Mouse (Mus musculus) CD4-positive, CD25-positive, alpha-beta regulatory T cell, adult 4 months (primary cell): ENCODE results near the gene A930004D18Rik. TPM values are rescaled to one million over a fixed set of nuclear protein-coding genes. Genes with fewer than 3 reads are reported as not detected.

Experiments
- ATAC-seq: one replicate; pipeline ENCODE4 v1.8.0; 2017
- polyA plus RNA-seq, 2 experiments: library from polyadenylated mRNA; unstranded; fragments of 100-300 nt; shearing (Covaris generic); gene quantifications; one replicate each; pipeline ENCODE4 v1.2.1; 2017

A930004D18Rik gene
- polyA plus RNA-seq, 2 experiments from 2014 or later, result 2.0 to 2.1 TPM

- no peak for ATAC-seq
Measured at GRCm38 (mm10) chr2:18034371-18035250, 2.9 kb downstream of the A930004D18Rik start.

DNA sequence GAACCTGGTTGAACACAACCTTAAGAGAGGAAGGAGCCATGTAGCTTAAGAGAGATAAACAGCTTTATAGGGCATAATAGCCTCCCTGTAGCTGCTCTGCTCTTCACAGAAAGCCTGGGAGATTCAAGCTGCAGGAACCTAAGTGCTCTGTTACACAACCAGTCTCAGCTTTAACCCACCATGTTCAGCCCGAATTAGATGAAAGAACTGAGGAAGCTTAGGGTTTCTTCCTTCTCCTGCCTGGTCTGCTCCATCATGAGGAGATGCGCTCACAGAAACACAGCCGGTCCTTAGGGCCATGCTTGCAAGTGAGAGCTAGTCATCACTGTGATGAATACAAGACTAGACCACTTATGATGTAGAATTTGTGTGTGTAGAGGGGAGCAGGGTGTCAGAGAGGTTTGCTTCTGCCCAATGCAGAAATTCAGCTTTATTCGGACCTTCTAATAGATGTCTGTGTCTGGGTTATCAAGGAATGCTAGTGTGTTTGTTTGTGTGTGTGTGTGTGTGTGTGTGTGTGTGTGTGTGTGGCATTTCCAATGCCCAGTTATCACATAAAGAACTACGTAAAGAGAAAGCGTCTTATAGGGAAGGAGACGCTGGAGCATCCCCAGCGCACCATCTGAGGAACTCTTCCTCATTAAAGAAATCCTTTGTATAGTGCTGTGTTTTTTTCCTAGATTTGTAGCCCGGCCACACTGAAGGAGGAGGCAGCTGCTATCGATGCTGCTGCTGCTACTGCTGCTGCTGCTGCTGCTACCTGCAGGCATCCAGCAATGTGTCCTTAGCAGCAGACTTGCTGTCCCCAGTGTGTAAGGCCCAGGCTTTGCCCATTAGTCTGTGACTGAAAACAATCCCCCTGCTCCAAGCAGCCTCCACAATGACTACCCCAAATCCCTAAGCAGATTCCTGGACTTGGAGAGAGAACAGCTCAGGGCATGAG is 4.1 kb downstream of the A930004D18Rik start:
- no peak for ATAC-seq

- ATAC-seq, result no peak
Measured at GRCm38 (mm10) chr2:18032538-18032895, 5.0 kb downstream of the A930004D18Rik start.

DNA sequence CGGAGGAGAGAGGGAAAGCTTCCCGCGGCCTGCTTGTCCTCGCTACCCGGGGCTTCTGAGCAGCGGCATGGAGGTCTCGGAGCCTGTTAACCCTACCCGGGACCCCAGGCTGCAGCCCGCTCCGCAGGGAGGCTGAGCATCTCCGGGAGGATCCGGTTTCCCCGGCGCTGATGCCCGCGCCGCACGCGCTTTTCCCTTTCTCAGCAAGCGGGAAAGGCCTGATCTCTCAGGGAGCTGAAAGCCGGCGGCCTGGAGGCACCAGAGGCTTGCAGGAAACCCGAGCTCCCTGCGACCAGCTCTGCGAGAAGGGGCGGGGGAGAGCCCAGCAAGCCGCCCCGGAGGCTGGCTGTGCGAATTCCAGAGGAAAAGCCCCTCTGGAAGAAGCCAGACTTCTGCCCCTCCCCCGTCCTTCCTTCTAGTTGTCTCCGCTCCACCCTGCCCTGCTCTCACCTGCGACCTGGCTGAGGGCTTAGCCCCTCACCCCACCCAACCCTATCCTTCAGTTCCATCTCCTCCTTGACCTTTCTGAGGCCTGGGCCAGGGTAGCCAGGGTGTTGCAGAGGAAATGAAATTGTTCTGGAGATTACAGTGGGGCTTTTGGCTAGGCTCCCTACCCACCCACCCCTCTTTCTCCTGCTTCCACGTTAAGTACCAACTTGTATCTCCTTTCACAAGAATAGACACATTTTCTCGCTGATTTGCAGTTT is 5.6 kb downstream of the A930004D18Rik start:
- no peak for ATAC-seq

DNA sequence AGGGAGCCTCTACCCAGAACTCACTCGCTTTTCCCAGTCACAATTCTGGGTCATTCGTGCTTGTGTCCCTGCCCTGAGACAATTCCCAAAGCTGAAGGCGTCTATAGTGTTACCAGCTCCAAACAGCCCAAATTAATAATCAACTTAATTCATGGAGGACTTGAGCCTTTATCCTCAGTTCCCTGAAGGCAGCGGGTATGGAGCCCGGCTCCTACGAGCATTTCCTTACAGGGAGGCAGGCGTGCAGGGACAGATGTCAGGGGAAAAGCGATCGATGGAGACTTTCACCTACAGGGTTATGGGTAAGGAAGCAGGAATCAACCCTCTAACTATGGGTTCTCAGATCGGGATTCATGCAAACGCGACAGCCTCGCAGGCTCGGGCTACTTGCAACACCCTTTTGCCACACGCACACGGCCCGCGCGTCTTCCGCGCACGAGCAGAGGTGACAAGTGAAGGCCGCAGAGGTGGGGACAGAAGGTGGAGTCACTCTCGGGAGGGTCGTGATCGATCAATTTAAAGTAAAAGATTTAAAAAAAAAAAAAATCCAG is 6.2 kb downstream of the A930004D18Rik start:
- no peak for ATAC-seq

GRCm38 (mm10) chr2:18030581-18030980 is 7.0 kb downstream of the A930004D18Rik start:
- ATAC-seq, result no peak

DNA sequence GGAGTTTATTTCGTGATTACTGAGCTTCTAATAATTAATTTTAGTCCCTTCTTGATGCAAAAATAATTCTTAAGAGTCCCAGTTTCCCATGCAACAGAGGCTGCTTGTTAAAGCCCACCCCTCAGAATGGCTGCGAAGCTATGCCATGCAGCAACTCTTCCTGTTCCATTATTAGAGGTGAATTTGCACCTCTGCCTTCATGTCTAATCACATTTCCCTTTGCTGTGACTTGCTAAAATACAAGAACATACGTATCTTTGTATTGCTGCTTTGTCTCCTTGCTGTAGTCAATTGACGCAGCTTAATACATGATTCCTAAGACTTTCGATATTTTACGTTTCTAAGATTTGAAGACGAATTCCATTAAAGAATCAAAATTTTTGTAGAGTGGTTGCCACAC is 7.9 kb downstream of the A930004D18Rik start:
- no peak for ATAC-seq

DNA sequence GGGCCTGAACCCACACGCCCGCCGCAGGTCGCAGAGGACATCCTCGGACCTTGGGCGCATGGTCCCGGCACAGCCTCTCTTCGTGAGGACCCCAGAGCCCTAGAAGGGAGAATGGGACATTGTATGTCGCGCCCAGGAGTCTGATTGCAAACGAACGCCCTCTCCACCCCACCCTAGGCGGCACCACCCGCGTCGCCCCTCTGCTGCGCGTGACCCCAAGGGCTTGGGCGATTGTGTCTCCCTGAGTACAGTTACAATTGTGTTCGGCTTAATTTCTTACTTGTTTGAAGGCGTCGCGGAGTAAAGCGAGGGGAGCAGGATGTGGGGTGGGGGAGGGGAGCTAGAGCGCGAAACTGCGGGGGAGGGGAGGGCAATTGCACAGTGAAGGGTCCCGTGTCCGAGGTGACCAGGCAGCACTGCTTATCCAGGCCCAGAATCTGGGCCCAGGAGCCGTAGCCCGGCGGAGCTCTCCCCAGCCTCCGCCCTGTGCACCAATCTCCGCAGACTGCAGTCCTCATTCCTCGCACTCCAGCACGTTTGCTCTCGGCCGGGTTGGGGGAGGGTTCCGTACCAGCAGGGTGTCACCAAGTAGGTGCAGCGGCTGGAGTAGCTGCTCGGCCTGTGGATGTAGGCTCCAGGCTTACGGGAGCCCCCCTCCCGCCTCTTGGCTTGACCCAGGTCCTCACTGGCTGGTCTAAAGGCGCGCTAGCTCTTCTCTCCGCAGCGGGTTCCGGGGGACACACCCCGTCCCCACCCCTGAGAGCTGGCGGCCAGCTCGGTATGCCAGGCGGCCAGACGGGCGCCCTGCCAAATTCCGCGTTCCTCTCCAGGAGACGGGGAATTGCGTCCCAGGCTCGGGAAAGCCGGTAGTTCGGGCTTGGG is 9.2 kb downstream of the A930004D18Rik start:
- ATAC-seq, result peak; percentile 32

GRCm38 (mm10) chr2:18027448-18028139 is 9.9 kb downstream of the A930004D18Rik start:
- ATAC-seq, result peak; percentile 84

GRCm38 (mm10) chr2:18026116-18026947 is 11.2 kb downstream of the A930004D18Rik start:
- no peak for ATAC-seq

- ATAC-seq, result no peak
Measured at GRCm38 (mm10) chr2:18025781-18026115, 11.8 kb downstream of the A930004D18Rik start.

GRCm38 (mm10) chr2:18025116-18025515 is 12.4 kb downstream of the A930004D18Rik start:
- no peak for ATAC-seq

- no peak for ATAC-seq
Measured at GRCm38 (mm10) chr2:18022886-18023285, 14.7 kb downstream of the A930004D18Rik start.

DNA sequence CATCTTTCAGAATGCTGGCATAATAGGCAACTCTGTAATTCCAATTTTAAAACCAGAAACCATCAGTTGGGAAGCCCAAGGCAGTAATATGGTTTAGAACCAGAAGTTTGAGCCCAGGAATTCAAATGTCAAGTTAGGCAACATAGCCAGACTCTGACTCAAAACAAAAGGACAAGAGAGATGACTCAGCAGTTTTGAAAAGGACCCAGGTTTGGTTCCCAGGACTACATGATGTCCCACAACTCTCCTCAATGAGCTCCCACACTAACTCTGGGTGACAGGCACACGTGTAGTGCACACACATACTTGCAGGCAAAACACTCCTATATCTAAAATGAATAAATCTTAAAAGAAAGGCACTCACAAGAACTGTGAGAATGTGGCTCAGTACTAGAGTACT is 18.4 kb downstream of the A930004D18Rik start:
- no peak for ATAC-seq

DNA sequence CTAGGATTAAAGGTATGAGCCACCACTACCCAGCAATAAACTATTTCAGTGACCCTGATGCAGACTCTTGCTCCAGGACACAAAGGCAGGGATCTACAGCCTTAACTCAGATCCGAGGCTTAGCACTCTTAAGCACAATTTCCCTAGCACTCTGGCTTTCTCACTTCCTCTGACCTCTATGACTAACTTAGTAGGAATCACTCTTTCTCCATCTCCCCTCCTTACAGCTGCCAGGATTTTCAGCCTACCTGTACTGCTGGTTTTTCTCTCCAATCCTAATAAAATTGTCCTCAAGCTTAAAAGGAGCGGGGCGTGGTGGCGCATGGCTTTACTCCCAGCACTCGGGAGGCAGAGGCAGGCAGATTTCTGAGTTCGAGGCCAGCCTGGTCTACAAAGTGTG is 20.2 kb downstream of the A930004D18Rik start:
- ATAC-seq, result no peak

- no peak for ATAC-seq
Measured at GRCm38 (mm10) chr2:18016639-18017038, 20.9 kb downstream of the A930004D18Rik start.

DNA sequence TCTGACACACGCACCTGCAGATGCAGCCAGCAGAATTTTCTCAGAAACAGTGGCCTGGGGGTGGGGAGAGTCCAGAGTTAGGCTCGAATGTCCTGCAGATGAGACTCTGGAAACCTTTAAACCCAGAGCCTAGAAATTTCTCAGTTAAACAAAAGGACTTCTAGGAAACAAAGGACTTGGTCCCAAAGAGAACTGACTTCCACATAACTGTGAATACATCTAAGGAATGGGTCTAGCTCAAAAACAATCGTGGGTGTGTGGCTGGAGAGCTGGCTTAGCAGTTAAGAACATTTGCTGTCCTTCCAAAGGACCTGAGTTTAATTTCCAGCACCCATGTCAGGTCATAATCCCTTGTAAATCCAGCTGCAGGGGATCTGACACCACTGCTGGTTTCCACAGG is 22.0 kb downstream of the A930004D18Rik start:
- no peak for ATAC-seq

GRCm38 (mm10) chr2:18012866-18013265 is 24.7 kb downstream of the A930004D18Rik start:
- no peak for ATAC-seq

- ATAC-seq, result no peak
Measured at GRCm38 (mm10) chr2:18011226-18011625, 26.3 kb downstream of the A930004D18Rik start.

- ATAC-seq, result no peak
Measured at GRCm38 (mm10) chr2:18005137-18005536, 32.4 kb downstream of the A930004D18Rik start.
